Mouse (Mus musculus) CH12.LX (cell line): Measurements from ENCODE around the gene Cntnap1.

Experiments used
- CTCF ChIP-seq, 2 experiments: IDR thresholded peaks in 1 of 2; conservative IDR thresholded peaks in 1 of 2; 2 replicates each; pipeline ENCODE4 v1.5.1; 2011 to 2012; ENCODE audit warnings: low read depth in 2 of 2, low read length in 2 of 2, improper control_type of control experiment in 1 of 2, inconsistent platforms in 1 of 2, mild to moderate bottlenecking in 1 of 2, moderate library complexity in 1 of 2
- EP300 ChIP-seq: IDR thresholded peaks from 2 replicates; pipeline ENCODE4 v1.6.1; 2011; ENCODE audit warnings: low read length, improper control_type of control experiment
- POLR2A ChIP-seq: IDR thresholded peaks from 2 replicates; pipeline ENCODE4 v1.6.1; 2011; ENCODE audit warnings: low read depth, mild to moderate bottlenecking, improper control_type of control experiment, low read length
- RAD21 ChIP-seq: IDR thresholded peaks from 2 replicates; pipeline ENCODE4 v1.6.1; 2011; ENCODE audit warnings: low read depth, mild to moderate bottlenecking, low read length, improper control_type of control experiment, moderate library complexity
- ZNF384 ChIP-seq: IDR thresholded peaks from 2 replicates; pipeline ENCODE4 v1.6.1; 2012; ENCODE audit warnings: low read depth, low read length, improper control_type of control experiment, inconsistent platforms

DNA sequence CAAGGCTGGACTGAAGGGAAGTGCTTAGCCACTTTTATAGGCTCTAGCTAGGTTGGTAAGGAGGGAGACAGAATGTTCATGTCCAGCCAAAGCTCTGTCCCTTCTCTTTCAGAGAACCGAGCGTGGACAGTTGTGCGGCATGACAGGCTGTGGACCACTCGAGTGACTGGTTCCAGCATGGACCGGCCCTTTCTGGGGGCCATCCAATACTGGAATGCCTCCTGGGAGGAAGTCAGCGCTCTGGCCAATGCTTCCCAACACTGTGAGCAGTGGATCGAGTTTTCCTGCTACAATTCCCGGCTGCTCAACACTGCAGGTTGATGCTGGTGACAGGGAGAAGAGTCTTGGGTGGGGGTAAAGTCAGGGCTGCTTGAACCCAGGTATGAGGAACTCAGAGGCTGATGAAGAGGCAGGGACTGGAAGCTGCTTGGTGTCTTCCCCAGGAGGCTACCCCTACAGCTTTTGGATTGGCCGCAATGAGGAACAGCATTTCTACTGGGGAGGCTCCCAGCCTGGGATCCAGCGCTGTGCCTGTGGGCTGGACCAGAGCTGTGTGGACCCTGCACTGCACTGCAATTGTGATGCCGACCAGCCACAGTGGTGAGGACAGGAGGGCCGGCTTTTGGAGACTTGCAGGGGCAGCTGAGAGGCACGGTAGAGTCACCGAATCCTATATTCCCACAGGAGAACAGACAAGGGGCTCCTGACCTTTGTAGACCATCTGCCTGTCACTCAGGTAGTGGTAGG lies 12.6 kb downstream of the Cntnap1 start:
- TF ChIP-seq POLR2A (no peak), EP300 (no peak), RAD21 (no peak), CTCF (conservative IDR thresholded peaks at IDR 0.05 in 1 of 2, IDR thresholded peaks at IDR 0.05 in 1 of 2; ENCODE audit: low read depth in 2 of 2, low read length in 2 of 2) (no peak), ZNF384 (no peak)
